Mouse (Mus musculus): ENCODE results near the gene Gm13283. TPM values are rescaled to one million over a fixed set of nuclear protein-coding genes. Genes with fewer than 3 reads are reported as not detected.
"Not testable (repeated sequence)": the region's sequence is repeated elsewhere in the genome, so short reads cannot be mapped to it uniquely, and the experiment has no call there.

Gene Gm13283
- polyA plus RNA-seq, 1 experiment, result not detected

DNA sequence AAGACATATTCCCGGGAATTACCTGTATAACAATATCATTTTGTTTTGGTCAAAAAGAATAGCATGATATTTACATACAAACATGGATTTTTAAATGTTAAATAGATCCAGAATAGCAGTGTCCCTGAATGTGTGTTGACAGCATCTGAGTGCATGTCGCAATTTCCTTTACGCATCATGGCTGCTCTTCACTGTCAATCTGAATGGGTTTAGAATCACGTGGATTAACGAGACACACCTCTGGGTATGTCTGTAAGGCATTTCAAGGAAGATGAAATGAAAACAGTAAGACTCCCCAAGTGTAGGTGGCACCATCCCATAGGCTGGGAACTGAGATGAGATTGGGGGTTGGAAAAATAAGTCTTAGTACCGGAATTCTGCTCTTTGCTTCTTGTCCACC, 20.9 kb upstream of the Gm13283 start:
- no peaks in the 10 kb centered on the region for H3K9me3 ChIP-seq (ENCODE audit: control insufficient read depth, low read length)
- no peak for TF ChIP-seq GATA1 (IDR thresholded peaks at IDR 0.05; ENCODE audit: low read length)
- no peak for TF ChIP-seq TAL1 (IDR thresholded peaks at IDR 0.05; ENCODE audit: low read length)
- H3K4me3 ChIP-seq (replicated peaks), result no peak overlapping the region
- no peaks in the 10 kb centered on the region for H3K36me3 ChIP-seq (ENCODE audit: control insufficient read depth)
- 0 out of 2 replicates have a peak, but pooled peaks cover 2% of the 10 kb centered on the region for H3K27me3 ChIP-seq (ENCODE audit: control insufficient read depth)
- H3K4me1 ChIP-seq (ENCODE audit: control insufficient read depth), result no peaks in the 10 kb centered on the region

DNA sequence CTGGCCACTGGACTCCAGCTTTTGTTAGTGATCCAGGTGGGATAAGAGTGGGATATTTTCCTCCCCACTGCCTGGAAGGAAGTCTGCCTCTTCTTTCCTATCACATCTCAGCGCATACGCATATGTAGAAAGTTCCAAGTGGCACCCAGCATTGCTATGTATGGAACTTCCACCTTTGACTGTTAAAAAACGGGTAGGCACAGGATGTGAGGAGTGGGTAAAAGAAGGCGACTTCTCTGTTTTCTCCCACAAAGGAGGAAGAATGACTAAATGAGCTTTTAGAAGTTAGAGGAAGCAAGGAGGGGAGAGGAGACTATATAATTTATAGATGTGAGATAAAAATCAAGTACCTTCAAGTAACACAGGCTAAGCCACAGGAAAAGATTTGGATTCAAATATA, 18.5 kb upstream of the Gm13283 start:
- no peak overlapping the region for H3K4me3 ChIP-seq (replicated peaks)
- H3K9me3 ChIP-seq (ENCODE audit: control insufficient read depth, low read length), result no peaks in the 10 kb centered on the region
- H3K27me3 ChIP-seq (ENCODE audit: control insufficient read depth), result no peaks in the 10 kb centered on the region
- no peaks in the 10 kb centered on the region for H3K4me1 ChIP-seq (ENCODE audit: control insufficient read depth)
- H3K36me3 ChIP-seq (ENCODE audit: control insufficient read depth), result no peaks in the 10 kb centered on the region
- TF ChIP-seq GATA1 (IDR thresholded peaks at IDR 0.05; ENCODE audit: low read length), result no peak
- TF ChIP-seq TAL1 (IDR thresholded peaks at IDR 0.05; ENCODE audit: low read length), result no peak

DNA sequence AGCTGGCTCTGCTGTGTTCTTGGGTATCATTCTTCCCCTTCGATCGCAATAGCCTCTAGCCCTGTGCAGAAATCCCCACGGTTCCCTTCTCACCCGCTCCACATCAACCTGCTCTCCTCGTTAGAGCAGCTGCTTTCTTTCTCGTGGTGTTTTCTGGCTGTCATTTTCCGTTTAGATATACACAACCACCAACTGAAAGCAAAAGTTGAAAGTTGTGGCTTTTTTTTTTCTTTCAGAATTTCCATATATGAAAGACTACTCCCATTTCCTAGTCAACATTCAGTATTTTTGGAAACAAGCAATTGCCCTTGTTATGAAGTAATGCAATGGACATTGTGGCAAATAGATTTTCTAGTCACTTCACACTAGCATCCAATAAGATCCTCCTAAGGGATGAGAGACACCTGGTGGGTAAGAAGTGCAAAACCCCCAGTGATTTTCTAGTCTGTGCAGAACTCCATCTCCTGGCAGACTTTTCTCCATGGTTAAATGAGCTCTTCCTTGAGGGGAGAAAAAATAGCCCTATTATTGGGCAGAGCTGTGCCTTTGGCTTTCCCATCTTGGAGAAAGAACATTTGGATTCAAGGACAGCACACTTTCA, 17.0 kb upstream of the Gm13283 start:
- H3K9me3 ChIP-seq (ENCODE audit: control insufficient read depth, low read length), result no peaks in the 10 kb centered on the region
- H3K36me3 ChIP-seq (ENCODE audit: control insufficient read depth), result no peaks in the 10 kb centered on the region
- no peaks in the 10 kb centered on the region for H3K27me3 ChIP-seq (ENCODE audit: control insufficient read depth)
- H3K4me1 ChIP-seq (ENCODE audit: control insufficient read depth), result no peaks in the 10 kb centered on the region
- H3K4me3 ChIP-seq (replicated peaks), result no peak overlapping the region
- TF ChIP-seq GATA1 (IDR thresholded peaks at IDR 0.05; ENCODE audit: low read length) (no peak), TAL1 (IDR thresholded peaks at IDR 0.05; ENCODE audit: low read length) (no peak)

DNA sequence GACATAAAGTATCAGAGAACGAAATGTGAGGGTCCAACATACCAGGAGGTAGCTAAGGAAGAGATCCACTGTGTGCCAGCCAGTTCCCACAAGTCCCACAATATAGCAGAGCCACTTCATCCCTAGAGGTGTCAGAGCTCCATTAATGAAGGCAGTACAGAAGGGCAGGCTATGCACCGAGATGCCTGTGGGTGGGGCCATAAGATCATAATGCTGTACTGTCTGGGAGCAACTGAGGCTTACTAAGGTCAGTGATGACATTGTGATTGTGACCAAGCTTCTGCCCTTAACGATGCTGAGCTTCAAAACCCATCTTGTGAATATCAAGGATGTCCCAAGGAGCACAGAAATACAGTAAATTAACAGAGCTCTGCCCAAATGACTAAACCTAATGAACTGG, 15.7 kb upstream of the Gm13283 start:
- Histone ChIP-seq H3K27me3 (ENCODE audit: control insufficient read depth) (no peaks in the 10 kb centered on the region), H3K9me3 (ENCODE audit: control insufficient read depth, low read length) (no peaks in the 10 kb centered on the region), H3K4me1 (ENCODE audit: control insufficient read depth) (no peaks in the 10 kb centered on the region), H3K4me3 (replicated peaks) (no peak overlapping the region), H3K36me3 (ENCODE audit: control insufficient read depth) (no peaks in the 10 kb centered on the region)
- TF ChIP-seq TAL1 (IDR thresholded peaks at IDR 0.05; ENCODE audit: low read length) (no peak), GATA1 (IDR thresholded peaks at IDR 0.05; ENCODE audit: low read length) (no peak)

DNA sequence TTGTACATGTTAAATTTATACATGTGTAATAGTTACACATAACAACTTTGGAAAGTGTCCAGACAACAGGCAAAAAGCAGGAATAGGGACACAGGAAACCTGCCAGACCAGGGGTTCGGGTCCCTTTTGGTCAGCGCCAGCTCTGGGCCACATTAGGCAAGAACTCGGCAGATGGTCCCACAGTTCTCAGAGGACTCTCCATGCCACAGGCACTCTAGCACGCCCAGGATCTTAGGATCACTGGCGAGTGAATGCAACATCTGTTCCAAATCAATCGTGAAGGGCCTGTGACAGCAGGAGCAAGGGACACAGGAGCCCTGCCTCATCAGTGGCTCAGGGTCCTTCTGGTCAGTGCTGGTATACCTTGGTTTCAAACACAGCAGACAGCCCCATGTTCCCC, 10.0 kb upstream of the Gm13283 start:
- Histone ChIP-seq H3K4me1 (ENCODE audit: control insufficient read depth) (no peaks in the 10 kb centered on the region), H3K4me3 (replicated peaks) (no peak overlapping the region), H3K27me3 (ENCODE audit: control insufficient read depth) (no peaks in the 10 kb centered on the region), H3K9me3 (ENCODE audit: control insufficient read depth, low read length) (no peaks in the 10 kb centered on the region), H3K36me3 (ENCODE audit: control insufficient read depth) (no peaks in the 10 kb centered on the region)
- TF ChIP-seq GATA1 (IDR thresholded peaks at IDR 0.05; ENCODE audit: low read length) (no peak), TAL1 (IDR thresholded peaks at IDR 0.05; ENCODE audit: low read length) (no peak)

DNA sequence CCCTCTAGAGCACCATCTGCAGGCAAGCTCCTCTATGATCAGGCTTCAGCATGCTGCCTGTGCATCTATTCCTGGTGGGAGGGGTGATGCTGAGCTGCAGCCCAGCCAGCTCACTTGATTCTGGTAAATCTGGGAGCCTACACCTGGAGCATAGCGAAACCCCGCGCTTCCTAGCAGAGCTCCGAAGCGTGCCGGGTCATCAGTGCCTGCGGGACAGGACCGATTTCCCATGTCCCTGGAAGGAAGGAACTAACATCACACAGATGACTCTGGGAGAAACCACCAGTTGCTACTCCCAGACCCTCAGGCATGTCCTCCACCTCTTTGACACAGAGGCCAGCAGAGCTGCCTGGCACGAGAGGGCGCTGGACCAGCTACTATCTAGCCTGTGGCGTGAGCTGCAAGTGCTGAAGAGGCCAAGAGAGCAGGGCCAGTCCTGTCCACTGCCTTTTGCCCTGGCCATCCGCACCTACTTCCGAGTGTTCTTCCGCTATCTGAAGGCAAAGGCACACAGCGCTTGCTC, 5.0 kb upstream of the Gm13283 start, which contains the start of gene Gm13271:
TSS of gene Gm13271 (plus strand) at position 51 of the 523 bp plus-strand sequence.
- peaks cover 16% of the 10 kb centered on the region for H3K27me3 ChIP-seq (ENCODE audit: control insufficient read depth)
- H3K4me3 ChIP-seq (replicated peaks); H3K4me1 ChIP-seq (ENCODE audit: control insufficient read depth); H3K9me3 ChIP-seq (ENCODE audit: control insufficient read depth, low read length); H3K36me3 ChIP-seq (ENCODE audit: control insufficient read depth): not testable (repeated sequence)

DNA sequence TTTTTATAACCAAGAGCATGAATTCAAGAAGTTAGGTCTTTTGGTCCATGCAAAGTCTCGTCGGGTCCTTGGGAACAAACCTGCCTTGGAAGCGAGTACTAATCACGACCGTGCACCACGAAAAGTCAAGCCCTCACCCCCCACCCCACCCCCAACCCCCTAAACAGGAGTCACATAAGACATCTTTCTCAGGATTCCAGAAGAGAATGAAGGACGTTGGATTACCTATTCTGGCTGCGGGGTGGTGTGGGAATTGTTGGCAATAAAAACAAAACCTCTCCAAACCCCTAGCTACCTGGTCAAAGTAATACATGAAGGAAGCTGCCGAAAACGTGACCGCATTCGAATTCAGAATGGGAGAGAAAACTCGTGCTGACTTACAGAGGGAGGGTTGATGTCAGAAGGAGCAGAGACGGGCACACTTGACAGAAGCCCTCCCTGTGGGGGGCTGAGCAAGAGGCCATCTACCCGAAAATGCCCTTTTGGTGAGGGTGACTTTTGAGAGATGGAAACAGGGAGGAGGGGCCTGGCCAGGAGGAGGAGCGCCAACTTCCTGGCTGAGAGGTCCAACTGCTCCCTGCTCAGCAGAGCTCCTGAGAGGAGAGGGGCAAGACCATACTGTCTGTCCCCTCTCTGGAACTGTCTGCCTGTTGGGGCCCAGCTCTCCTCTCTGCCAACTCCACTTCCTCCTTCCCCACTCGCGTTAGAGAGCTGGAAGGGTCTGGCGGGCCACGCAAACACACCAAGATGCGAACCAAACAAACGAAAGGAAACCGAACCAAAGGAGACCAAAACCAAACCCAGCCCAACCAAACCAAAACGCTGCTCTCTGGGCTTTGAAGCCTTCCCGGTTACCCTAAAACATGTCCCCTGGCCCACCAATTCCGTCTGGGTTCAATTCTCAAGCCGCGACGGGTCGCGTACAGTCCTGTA, 3.1 kb upstream of the Gm13283 start:
- not testable (repeated sequence) for H3K4me1 ChIP-seq (ENCODE audit: control insufficient read depth); H3K9me3 ChIP-seq (ENCODE audit: control insufficient read depth, low read length); H3K4me3 ChIP-seq (replicated peaks); H3K36me3 ChIP-seq (ENCODE audit: control insufficient read depth)
- H3K27me3 ChIP-seq (ENCODE audit: control insufficient read depth), result peaks cover 16% of the 10 kb centered on the region

DNA sequence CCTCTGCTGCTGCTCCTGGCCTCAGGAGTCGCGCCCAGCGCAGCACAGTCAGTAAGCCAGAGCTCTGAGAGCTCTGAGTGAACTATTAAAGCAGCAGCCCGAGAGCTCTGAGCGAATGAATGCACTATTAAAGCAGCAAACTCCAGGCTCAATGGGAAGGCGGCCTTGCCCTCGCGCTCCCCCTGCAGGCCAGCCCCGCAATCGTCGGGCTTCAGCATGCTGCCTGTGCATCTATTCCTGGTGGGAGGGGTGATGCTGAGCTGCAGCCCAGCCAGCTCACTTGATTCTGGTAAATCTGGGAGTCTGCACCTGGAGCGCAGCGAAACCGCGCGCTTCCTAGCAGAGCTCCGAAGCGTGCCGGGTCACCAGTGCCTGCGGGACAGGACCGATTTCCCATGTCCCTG, 2.3 kb upstream of the Gm13283 start:
- peaks cover 16% of the 10 kb centered on the region for H3K27me3 ChIP-seq (ENCODE audit: control insufficient read depth)
- H3K36me3 ChIP-seq (ENCODE audit: control insufficient read depth); H3K4me3 ChIP-seq (replicated peaks): not testable (repeated sequence)

DNA sequence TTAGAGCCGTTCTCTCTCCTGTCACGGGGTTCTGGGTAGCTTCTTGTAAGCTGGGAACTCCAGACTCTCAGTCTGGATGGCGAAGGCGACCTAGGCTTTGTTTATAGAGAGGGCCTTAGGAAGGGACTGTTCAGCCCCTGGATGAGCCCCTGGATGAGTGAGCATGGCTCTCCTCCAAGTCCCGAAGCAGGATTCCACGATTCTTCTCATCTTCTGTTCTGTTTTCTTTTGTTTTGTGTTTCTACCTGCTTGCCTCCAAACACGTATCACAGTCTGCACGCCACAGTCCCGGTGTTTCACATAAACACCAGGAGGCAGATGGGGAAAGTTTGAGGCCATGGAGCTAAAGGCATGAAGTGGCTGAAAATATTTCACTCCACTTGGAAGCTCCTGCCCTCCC, 1.2 kb upstream of the Gm13283 start:
- not testable (repeated sequence) for H3K4me1 ChIP-seq (ENCODE audit: control insufficient read depth); H3K4me3 ChIP-seq (replicated peaks); H3K9me3 ChIP-seq (ENCODE audit: control insufficient read depth, low read length); H3K36me3 ChIP-seq (ENCODE audit: control insufficient read depth)
- H3K27me3 ChIP-seq (ENCODE audit: control insufficient read depth), result peaks cover 16% of the 10 kb centered on the region

More for the DNA sequence above, 2.3 kb upstream of the Gm13283 start:
- not testable (repeated sequence) for H3K9me3 ChIP-seq (ENCODE audit: control insufficient read depth, low read length); H3K4me1 ChIP-seq (ENCODE audit: control insufficient read depth)

DNA sequence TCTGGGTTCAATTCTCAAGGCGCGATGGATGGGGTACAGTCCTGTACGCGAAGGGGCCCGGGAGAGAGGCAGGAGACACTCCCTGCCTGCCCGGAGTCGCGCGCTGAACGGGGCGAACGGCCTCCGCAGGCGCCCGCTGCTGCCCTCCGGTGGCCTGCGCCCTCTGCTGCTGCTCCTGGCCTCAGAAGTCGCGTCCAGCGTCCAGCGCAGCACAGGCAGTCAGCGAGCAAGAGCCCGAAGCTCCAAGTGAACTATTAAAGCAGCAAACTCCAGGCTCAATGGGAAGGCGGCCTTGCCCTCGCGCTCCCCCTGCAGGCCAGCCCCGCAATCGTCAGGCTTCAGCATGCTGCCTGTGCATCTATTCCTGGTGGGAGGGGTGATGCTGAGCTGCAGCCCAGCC, 512 bp downstream of the Gm13283 start:
- not testable (repeated sequence) for H3K4me3 ChIP-seq (replicated peaks); H3K36me3 ChIP-seq (ENCODE audit: control insufficient read depth); H3K4me1 ChIP-seq (ENCODE audit: control insufficient read depth); H3K9me3 ChIP-seq (ENCODE audit: control insufficient read depth, low read length)
- H3K27me3 ChIP-seq (ENCODE audit: control insufficient read depth), result peaks cover 13% of the 10 kb centered on the region

DNA sequence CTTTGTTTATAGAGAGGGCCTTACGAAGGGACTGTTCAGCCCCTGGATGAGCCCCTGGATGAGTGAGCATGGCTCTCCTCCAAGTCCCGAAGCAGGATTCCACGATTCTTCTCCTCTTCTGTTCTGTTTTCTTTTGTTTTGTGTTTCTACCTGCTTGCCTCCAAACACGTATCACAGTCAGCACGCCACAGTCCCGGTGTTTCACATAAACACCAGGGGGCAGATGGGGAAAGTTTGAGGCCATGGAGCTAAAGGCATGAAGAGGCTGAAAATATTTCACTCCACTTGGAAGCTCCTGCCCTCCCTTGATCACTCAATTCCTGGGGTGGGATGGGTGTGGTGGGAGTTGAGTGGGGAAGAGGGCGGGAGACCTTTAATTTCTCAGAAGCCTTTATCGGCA, 1.9 kb downstream of the Gm13283 start:
- H3K27me3 ChIP-seq (ENCODE audit: control insufficient read depth); H3K4me1 ChIP-seq (ENCODE audit: control insufficient read depth); H3K4me3 ChIP-seq (replicated peaks); H3K36me3 ChIP-seq (ENCODE audit: control insufficient read depth); H3K9me3 ChIP-seq (ENCODE audit: control insufficient read depth, low read length): not testable (repeated sequence)

DNA sequence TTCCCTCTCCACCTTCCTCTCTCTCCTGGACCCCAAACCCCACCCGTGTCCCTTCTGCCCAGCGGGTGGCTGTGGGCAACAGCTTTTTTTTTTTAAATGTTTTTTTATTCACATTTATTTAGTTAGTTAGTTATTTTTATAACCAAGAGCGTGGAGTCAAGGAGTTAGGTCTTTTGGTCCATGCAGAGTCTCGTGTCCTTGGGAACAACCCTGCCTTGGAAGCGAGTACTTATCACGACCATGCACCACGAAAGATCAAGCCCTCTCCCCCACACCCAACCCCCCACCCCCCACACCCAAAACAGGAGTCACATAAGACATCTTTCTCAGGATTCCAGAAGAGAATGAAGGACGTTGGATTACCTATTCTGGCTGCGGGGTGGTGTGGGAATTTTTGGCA, 2.4 kb downstream of the Gm13283 start:
- H3K4me1 ChIP-seq (ENCODE audit: control insufficient read depth); H3K9me3 ChIP-seq (ENCODE audit: control insufficient read depth, low read length); H3K27me3 ChIP-seq (ENCODE audit: control insufficient read depth); H3K36me3 ChIP-seq (ENCODE audit: control insufficient read depth); H3K4me3 ChIP-seq (replicated peaks): not testable (repeated sequence)

DNA sequence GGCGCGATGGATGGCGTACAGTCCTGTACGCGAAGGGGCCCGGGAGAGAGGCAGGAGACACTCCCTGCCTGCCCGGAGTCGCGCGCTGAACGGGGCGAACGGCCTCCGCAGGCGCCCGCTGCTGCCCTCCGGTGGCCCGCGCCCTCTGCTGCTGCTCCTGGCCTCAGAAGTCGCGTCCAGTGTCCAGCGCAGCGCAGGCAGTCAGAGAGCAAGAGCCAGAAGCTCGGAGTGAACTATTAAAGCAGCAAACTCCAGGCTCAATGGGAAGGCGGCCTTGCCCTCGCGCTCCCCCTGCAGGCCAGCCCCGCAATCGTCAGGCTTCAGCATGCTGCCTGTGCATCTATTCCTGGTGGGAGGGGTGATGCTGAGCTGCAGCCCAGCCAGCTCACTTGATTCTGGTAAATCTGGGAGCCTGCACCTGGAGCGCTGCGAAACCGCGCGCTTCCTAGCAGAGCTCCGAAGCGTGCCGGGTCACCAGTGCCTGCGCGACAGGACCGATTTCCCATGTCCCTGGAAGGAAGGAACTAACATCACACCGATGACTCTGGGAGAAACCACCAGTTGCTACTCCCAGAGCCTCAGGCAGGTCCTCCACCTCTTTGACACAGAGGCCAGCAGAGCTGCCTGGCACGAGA, 3.6 kb downstream of the Gm13283 start:
- not testable (repeated sequence) for H3K9me3 ChIP-seq (ENCODE audit: control insufficient read depth, low read length); H3K36me3 ChIP-seq (ENCODE audit: control insufficient read depth); H3K4me3 ChIP-seq (replicated peaks); H3K4me1 ChIP-seq (ENCODE audit: control insufficient read depth); H3K27me3 ChIP-seq (ENCODE audit: control insufficient read depth)
